Mouse (Mus musculus) bone marrow macrophage, adult 2 months (primary cell): ENCODE measurements around the gene Samsn1. TPM values are rescaled to one million over a fixed set of nuclear protein-coding genes. Genes with fewer than 3 reads are reported as not detected.

ENCODE experiments used
- H3K27ac ChIP-seq: 2 replicates; pipeline ENCODE4 v1.5.1; 2012; ENCODE audit warnings: low read depth, low read length; ENCODE audit not compliant: insufficient read depth
- H3K4me1 ChIP-seq: 2 replicates; pipeline ENCODE4 v1.6.1; 2012; ENCODE audit warnings: low read length; ENCODE audit not compliant: control insufficient read depth, insufficient read depth
- H3K4me3 ChIP-seq: 2 replicates; pipeline ENCODE4 v1.5.1; 2012; ENCODE audit warnings: mild to moderate bottlenecking, low read length, moderate library complexity; ENCODE audit not compliant: insufficient read depth
- CTCF ChIP-seq: IDR thresholded peaks from 2 replicates; pipeline ENCODE4 v1.5.1; 2012; ENCODE audit warnings: low read depth, mild to moderate bottlenecking, low read length, moderate library complexity
- POLR2A ChIP-seq: IDR thresholded peaks from 2 replicates; pipeline ENCODE4 v1.6.1; 2012; ENCODE audit warnings: mild to moderate bottlenecking, low read depth, low read length, borderline replicate concordance
- polyA plus RNA-seq: library from polyadenylated mRNA; stranded (reverse); fragments of >200 nt; gene quantifications from 2 replicates; pipeline ENCODE4 v1.2.4, GENCODE M21; 2012; ENCODE audit not compliant: missing spikeins, insufficient read depth, insufficient read length

Gene Samsn1
- polyA plus RNA-seq, 1 experiment = 26.0 TPM

- Histone ChIP-seq H3K4me1 (peaks cover 9% of the 10 kb centered on the region), H3K4me3 (no peak overlapping the region), H3K27ac (no peak overlapping the region)
- TF ChIP-seq POLR2A (no peak), CTCF (no peak)
Measured at GRCm38 (mm10) chr16:75906790-75907189, 115.3 kb downstream of the Samsn1 start.

- no peak for TF ChIP-seq POLR2A
- no peak for TF ChIP-seq CTCF
- no peak overlapping the region for H3K27ac ChIP-seq
- H3K4me1 ChIP-seq = peaks cover 9% of the 10 kb centered on the region
- no peak overlapping the region for H3K4me3 ChIP-seq
Measured at GRCm38 (mm10) chr16:75906260-75906659, 115.8 kb downstream of the Samsn1 start.

GRCm38 (mm10) chr16:75905324-75905723, 116.8 kb downstream of the Samsn1 start:
- H3K4me3 ChIP-seq = no peak overlapping the region
- TF ChIP-seq POLR2A (no peak), CTCF (no peak)
- peaks cover 9% of the 10 kb centered on the region for H3K4me1 ChIP-seq
- no peak overlapping the region for H3K27ac ChIP-seq

DNA sequence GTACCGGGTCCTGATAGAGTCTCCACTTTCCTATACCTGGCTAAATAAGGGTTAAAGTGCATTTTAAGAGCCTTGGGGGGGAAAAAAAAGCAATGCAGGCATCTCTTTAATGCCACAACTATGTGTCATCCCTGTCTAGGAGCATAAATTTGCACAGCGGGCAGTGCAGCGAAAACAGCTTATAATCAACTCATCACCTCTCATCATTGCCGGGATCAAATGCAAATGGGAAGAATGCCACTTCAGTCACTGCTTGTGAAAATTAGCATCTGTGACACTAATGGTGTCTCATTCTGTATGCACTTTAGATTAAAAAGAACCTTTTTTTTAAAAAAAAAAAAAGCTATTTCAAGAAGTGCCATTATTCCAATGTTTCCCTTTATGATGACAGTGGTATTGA, 118.0 kb downstream of the Samsn1 start:
- H3K4me3 ChIP-seq = no peak overlapping the region
- H3K27ac ChIP-seq = no peak overlapping the region
- H3K4me1 ChIP-seq = peaks cover 4% of the 10 kb centered on the region
- TF ChIP-seq CTCF (no peak), POLR2A (no peak)

- peaks cover 4% of the 10 kb centered on the region for H3K4me1 ChIP-seq
- no peak for TF ChIP-seq POLR2A
- no peak for TF ChIP-seq CTCF
- no peak overlapping the region for H3K4me3 ChIP-seq
- H3K27ac ChIP-seq = no peak overlapping the region
Measured at GRCm38 (mm10) chr16:75903028-75903427, 119.1 kb downstream of the Samsn1 start.

- no peak for TF ChIP-seq CTCF
- TF ChIP-seq POLR2A = no peak
- no peak overlapping the region for H3K4me3 ChIP-seq
- H3K27ac ChIP-seq = no peak overlapping the region
- H3K4me1 ChIP-seq = no peaks in the 10 kb centered on the region
Measured at GRCm38 (mm10) chr16:75899885-75900620, 122.0 kb downstream of the Samsn1 start.

- H3K4me3 ChIP-seq = no peak overlapping the region
- H3K27ac ChIP-seq = no peak overlapping the region
- no peak for TF ChIP-seq POLR2A
- no peak for TF ChIP-seq CTCF
- no peaks in the 10 kb centered on the region for H3K4me1 ChIP-seq
Measured at GRCm38 (mm10) chr16:75897828-75898367, 124.2 kb downstream of the Samsn1 start.

- no peak for TF ChIP-seq POLR2A
- no peak for TF ChIP-seq CTCF
- Histone ChIP-seq H3K27ac (no peak overlapping the region), H3K4me3 (no peak overlapping the region), H3K4me1 (peaks cover 2% of the 10 kb centered on the region; the same call in 1 of the 2 replicates)
Measured at GRCm38 (mm10) chr16:75894263-75894901, 127.7 kb downstream of the Samsn1 start.

DNA sequence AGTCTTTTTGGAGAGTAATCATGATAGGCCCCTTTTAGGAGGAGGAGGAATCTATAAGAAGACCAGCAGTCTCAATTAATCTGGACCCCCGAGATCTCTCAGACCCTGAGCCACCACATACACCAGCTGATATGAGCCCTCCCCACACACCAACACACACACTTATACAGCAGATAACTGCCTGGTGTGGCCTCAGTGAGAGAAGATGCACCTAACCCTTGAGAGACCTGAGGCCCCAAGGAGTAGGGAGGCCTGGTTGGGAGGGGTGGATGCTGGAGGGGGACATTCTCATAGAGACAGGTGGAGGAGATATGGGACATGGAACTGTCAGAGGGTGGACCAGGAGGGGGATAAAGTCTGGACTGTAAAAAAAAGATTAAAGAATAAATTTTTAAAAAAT, 128.6 kb downstream of the Samsn1 start:
- Histone ChIP-seq H3K4me1 (peaks cover 2% of the 10 kb centered on the region; the same call in 1 of the 2 replicates), H3K4me3 (no peak overlapping the region), H3K27ac (no peak overlapping the region)
- no peak for TF ChIP-seq POLR2A
- no peak for TF ChIP-seq CTCF

GRCm38 (mm10) chr16:75889081-75889646, 132.9 kb downstream of the Samsn1 start:
- TF ChIP-seq POLR2A = no peak
- TF ChIP-seq CTCF = no peak
- H3K4me1 ChIP-seq = peaks cover 5% of the 10 kb centered on the region
- no peak overlapping the region for H3K27ac ChIP-seq
- no peak overlapping the region for H3K4me3 ChIP-seq
